Comparison of ENCODE assay signal across 22 mouse cellular contexts in genomic region chr2:61470064-61470463, GRCm38 (mm10).
DNase-seq lines count a peak whose midpoint lies in the region; ATAC-seq and TF ChIP-seq lines count a peak whose summit lies in the region.
"Had no signal": no experiment of that assay in that cellular context is flagged by ENCODE, and none has a peak within 500 bp of the region (broad histone marks: within the 10 kb centered on the region; RNA-seq: fewer than 3 reads in every experiment).

No protein-coding gene starts in this region.

- peaks cover 22% of the 10 kb centered on the region for H3K4me1 ChIP-seq in liver, embryonic 12.5 days
- H3K4me1 ChIP-seq in liver, postnatal 0 days (ENCODE audit: insufficient read depth), result no peaks in the 10 kb centered on the region
- peaks cover 8 to 14% of the 10 kb centered on the region in 2 experiments for H3K4me1 ChIP-seq in liver, embryonic 14.5 days (replicated peaks; ENCODE audit: control insufficient read depth in 2 of 2, insufficient read depth in 2 of 2, low read length in 1 of 2)
- H3K4me1 ChIP-seq: forebrain, embryonic 10.5 days; forebrain, embryonic 13.5 days; hindbrain, embryonic 12.5 days; hindbrain, embryonic 15.5 days had no signal

- peak overlapping the region; percentile 15 for H3K4me2 ChIP-seq in liver, embryonic 12.5 days
- H3K4me2 ChIP-seq in liver, postnatal 0 days (ENCODE audit: low read depth, low read length), result no peak overlapping the region
- peak overlapping the region; percentile 11; the same call in 1 of the 2 replicates for H3K4me2 ChIP-seq in liver, embryonic 14.5 days (ENCODE audit: low read depth)
- H3K4me2 ChIP-seq: forebrain, embryonic 13.5 days; heart, embryonic 11.5 days; hindbrain, embryonic 12.5 days; hindbrain, embryonic 15.5 days had no signal

- peak overlapping the region; percentile 63; the same call in 1 of the 2 replicates for H3K27ac ChIP-seq in liver, embryonic 12.5 days
- no peak overlapping the region for H3K27ac ChIP-seq in liver, postnatal 0 days (ENCODE audit: low read depth)
- no peak overlapping the region for H3K27ac ChIP-seq in liver, embryonic 14.5 days
- H3K27ac ChIP-seq: forebrain, embryonic 10.5 days; forebrain, embryonic 13.5 days; hindbrain, embryonic 12.5 days; hindbrain, embryonic 15.5 days had no signal

- no peak for DNase-seq in liver, postnatal 0 days
- DNase-seq in liver, embryonic 14.5 days (ENCODE audit: low read depth in 3 of 3, low spot score in 3 of 3), result no peak
- DNase-seq in urinary bladder, postnatal 10 days (ENCODE audit: low spot score), result no peak
- DNase-seq in layer of hippocampus, adult 9-11 months, result no peak
- DNase-seq: adrenal gland, adult 2 months; adrenal gland, postnatal 14 days; B cell, adult 2 months; cerebellum, adult 11-12 months; cerebellum, adult 8-10 months; cerebellum, postnatal 14 days; gastrocnemius, postnatal 10 days; heart, adult 11 months had no signal

- no peak for TF ChIP-seq EP300 in liver, postnatal 0 days (IDR thresholded peaks at IDR 0.05; ENCODE audit: low read depth)
- TF ChIP-seq EP300 in liver, embryonic 14.5 days (IDR thresholded peaks at IDR 0.05; ENCODE audit: low read depth), result no peak

- no peaks in the 10 kb centered on the region for H3K36me3 ChIP-seq in liver, embryonic 12.5 days
- H3K36me3 ChIP-seq in liver, postnatal 0 days (replicated peaks; ENCODE audit: insufficient read depth, low read length), result no peaks in the 10 kb centered on the region
- H3K36me3 ChIP-seq in liver, embryonic 14.5 days (replicated peaks; ENCODE audit: control insufficient read depth, insufficient read depth, low read depth), result no peaks in the 10 kb centered on the region
- H3K36me3 ChIP-seq: forebrain, embryonic 10.5 days; G1E; hindbrain, embryonic 12.5 days; hindbrain, embryonic 15.5 days had no signal

- peak; percentile 68 for ATAC-seq in liver, embryonic 12.5 days
- ATAC-seq in liver, postnatal 0 days, result no peak
- peak; percentile 61; the same call in 1 of the 2 replicates for ATAC-seq in liver, embryonic 14.5 days (ENCODE audit: insufficient read depth)
- 0 out of 2 replicates have a peak, but pooled peaks have one; percentile 4 for ATAC-seq in megakaryocyte progenitor cell, adult 5-6 weeks (replicated peaks; ENCODE audit: poor library complexity)
- ATAC-seq: forebrain, embryonic 13.5 days; forebrain, embryonic 16.5 days had no signal

- no peaks in the 10 kb centered on the region for H3K27me3 ChIP-seq in liver, embryonic 12.5 days (replicated peaks)
- no peaks in the 10 kb centered on the region for H3K27me3 ChIP-seq in liver, postnatal 0 days (ENCODE audit: insufficient read depth, low read length)
- H3K27me3 ChIP-seq in liver, embryonic 14.5 days (ENCODE audit: control insufficient read depth, insufficient read depth, low read length), result no peaks in the 10 kb centered on the region
- H3K27me3 ChIP-seq: CH12.LX; forebrain, embryonic 13.5 days; hindbrain, embryonic 12.5 days; hindbrain, embryonic 15.5 days had no signal

- TF ChIP-seq CTCF in liver, postnatal 0 days (IDR thresholded peaks at IDR 0.05; ENCODE audit: low read depth), result no peak
- no peak for TF ChIP-seq CTCF in liver, embryonic 14.5 days (IDR thresholded peaks at IDR 0.05; ENCODE audit: low read depth)

- no peaks in the 10 kb centered on the region for H3K9me3 ChIP-seq in liver, embryonic 12.5 days (replicated peaks)
- no peaks in the 10 kb centered on the region for H3K9me3 ChIP-seq in liver, postnatal 0 days (ENCODE audit: low read length)
- H3K9me3 ChIP-seq in liver, embryonic 14.5 days (ENCODE audit: control insufficient read depth, low read length), result no peaks in the 10 kb centered on the region
- H3K9me3 ChIP-seq: forebrain, embryonic 10.5 days; forebrain, embryonic 13.5 days; G1E; hindbrain, embryonic 12.5 days; hindbrain, embryonic 15.5 days had no signal

- no peak overlapping the region for H3K4me3 ChIP-seq in liver, embryonic 12.5 days
- no peak overlapping the region for H3K4me3 ChIP-seq in liver, postnatal 0 days (ENCODE audit: low read depth, low read length)
- no peak overlapping the region for H3K4me3 ChIP-seq in liver, embryonic 14.5 days (ENCODE audit: insufficient read depth in 1 of 2, low read depth in 2 of 2, low read length in 2 of 2)
- H3K4me3 ChIP-seq: forebrain, embryonic 10.5 days; forebrain, embryonic 13.5 days; hindbrain, embryonic 12.5 days; hindbrain, embryonic 15.5 days had no signal

- no peak overlapping the region for H3K9ac ChIP-seq in liver, embryonic 12.5 days
- H3K9ac ChIP-seq in liver, postnatal 0 days (replicated peaks), result no peak overlapping the region
- H3K9ac ChIP-seq in liver, embryonic 14.5 days (replicated peaks), result no peak overlapping the region
- H3K9ac ChIP-seq: forebrain, embryonic 13.5 days; hindbrain, embryonic 12.5 days; hindbrain, embryonic 15.5 days had no signal
